Mouse (Mus musculus) ovary, postnatal 14 days (tissue): ENCODE measurements around the gene Tmem80.
A peak's percentile ranks its signal among the peaks of the same experiment; 100 is the strongest.

Experiments used
- DNase-seq: peaks from one replicate; pipeline ENCODE4 v3.0.0; 2022; ENCODE audit warnings: low spot score

Gene Tmem80

GRCm38 (mm10) chr7:141327469-141328372 is at the start of gene Tmem80, which contains the start of gene Deaf1:
TSS of gene Tmem80 (plus strand) at chr7:141327739.
TSS of gene Deaf1 (minus strand) at chr7:141327690.
- peak; percentile 97 for DNase-seq

DNA sequence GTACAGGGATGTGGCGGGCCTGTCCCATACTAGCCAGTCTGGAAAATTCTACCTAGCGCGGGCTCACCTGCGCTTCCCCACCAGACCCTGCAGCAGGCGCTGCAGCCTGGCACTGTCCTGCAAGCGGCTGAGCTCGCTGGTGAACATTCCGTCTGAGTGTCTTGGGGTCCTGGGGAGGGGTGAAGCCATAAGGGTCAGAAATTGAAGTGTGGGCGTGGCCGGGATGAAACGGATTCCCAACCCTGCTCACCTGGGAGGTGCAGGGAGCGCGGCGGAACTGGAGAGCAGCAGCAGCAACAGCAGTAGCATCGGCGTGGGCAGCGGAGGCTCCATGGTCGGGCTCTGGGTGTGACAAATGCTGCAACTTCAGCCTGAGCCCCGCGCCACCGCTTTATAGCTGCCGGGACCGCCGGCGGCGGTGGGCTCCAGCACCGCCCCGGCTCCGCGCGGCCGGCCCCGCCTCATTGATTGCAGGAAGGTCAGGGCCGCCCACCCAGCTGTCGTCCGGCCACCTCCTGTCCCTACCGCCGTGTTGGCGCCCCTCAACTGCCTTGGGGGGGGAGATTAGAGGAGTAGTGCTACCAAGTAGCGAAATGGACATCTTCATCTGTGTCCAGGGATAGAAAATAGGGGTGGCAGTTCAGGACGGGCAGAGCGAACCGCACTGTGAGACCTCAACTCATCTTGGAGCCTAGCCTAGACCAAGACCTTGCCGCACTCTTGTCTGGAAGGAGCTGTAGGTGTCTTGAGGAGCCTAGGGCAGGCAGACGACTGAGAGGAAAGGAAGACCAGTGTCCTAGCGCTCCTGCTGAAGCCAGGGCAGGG is 48.6 kb upstream of the Tmem80 start, which contains the start of gene Sct:
TSS of gene Sct (minus strand) at position 368 of the 825 bp plus-strand sequence.
- DNase-seq, result no peak

- no peak for DNase-seq
Observed at GRCm38 (mm10) chr7:141281442-141281841, 46.1 kb upstream of the Tmem80 start.

- DNase-seq, result no peak
Observed at GRCm38 (mm10) chr7:141282756-141283155, 44.8 kb upstream of the Tmem80 start.

DNA sequence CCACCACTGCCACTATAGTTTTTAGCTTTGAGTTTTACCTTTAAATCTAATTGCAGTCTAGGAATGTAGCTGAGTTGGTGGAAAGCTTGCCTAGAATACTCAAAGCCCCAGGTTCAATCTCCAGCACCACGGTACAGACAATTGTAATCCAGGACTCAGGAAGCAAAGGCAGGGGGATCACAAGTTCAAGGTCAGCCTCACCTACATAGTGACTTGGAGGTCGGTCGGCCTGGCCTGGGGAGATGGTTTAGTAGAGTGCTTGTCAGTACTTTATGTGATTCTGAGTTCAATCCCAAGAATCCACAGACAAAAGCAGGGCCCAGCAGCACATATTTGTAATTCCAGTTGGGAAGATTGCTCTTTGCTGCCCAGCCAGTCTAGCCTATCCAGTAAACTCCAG is 39.5 kb upstream of the Tmem80 start:
- no peak for DNase-seq

DNA sequence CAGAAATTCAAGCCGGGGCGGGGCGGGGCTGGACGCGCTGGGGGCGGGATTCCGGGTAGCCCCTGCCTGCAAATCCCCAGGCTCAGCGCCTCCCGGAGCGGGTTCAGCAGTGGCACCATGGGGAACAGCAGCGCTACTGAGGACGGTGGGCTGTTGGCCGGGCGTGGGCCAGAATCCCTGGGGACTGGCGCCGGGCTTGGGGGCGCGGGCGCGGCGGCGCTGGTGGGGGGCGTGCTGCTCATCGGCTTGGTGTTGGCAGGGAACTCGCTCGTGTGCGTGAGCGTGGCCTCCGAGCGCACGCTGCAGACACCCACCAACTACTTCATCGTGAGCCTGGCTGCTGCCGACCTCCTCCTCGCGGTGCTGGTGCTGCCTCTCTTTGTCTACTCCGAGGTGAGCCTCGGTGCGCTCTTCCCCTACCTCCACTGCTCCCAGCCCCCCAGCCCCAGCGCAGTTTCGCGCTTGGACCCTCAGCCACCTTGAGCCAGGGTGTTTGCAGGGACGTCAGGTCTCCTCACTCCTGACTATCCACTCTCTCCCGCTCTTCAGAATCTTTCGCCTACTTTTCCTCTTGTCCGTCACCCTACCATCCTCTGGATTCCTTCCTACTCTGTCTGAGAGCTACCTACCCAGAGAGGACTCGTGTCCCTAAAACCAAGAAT is 35.5 kb upstream of the Tmem80 start, which contains the start of gene Drd4:
TSS of gene Drd4 (plus strand) at position 86 of the 662 bp plus-strand sequence.
- peak; percentile 29 for DNase-seq

GRCm38 (mm10) chr7:141292583-141293388 is 34.8 kb upstream of the Tmem80 start:
- DNase-seq, result no peak

DNA sequence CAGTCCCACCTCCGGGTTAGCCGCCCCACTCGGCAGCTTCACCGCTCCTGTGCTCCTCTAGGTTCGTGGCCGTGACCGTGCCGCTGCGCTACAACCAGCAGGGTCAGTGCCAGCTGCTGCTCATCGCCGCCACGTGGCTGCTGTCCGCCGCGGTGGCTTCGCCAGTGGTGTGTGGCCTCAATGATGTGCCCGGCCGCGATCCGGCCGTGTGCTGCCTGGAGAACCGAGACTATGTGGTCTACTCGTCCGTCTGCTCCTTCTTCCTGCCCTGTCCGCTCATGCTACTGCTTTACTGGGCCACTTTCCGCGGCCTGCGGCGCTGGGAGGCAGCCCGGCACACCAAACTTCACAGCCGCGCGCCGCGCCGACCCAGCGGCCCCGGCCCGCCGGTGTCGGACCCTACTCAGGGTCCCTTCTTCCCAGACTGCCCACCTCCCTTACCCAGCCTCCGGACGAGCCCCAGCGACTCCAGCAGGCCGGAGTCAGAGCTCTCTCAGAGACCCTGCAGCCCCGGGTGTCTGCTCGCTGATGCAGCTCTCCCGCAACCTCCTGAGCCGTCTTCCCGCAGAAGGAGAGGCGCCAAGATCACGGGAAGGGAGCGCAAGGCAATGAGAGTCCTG is 33.6 kb upstream of the Tmem80 start:
- DNase-seq, result no peak

- DNase-seq, result no peak
Observed at GRCm38 (mm10) chr7:141294479-141294878, 33.1 kb upstream of the Tmem80 start.

- DNase-seq, result no peak
Observed at GRCm38 (mm10) chr7:141297926-141298650, 29.5 kb upstream of the Tmem80 start.

- no peak for DNase-seq
Observed at GRCm38 (mm10) chr7:141299175-141299574, 28.4 kb upstream of the Tmem80 start.

DNA sequence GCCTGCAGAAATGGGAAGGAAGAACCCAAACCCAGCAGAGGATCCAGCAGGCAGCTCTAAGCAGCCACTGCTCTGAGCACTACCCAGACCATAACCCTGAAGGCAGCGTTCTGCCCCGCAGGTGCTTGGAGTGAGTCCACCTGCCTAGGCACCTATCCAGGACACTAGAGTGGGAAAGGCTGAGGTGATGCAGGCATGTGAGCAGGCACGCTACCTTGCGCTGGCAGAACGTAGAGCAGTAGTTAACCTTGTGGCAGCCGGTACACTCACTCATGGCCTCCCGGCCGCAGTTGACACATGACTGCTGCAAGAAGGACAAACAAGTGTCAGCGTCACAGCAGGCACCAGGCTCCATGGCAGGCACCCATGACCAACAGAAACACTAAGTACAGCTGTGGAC is 26.2 kb upstream of the Tmem80 start:
- no peak for DNase-seq

DNA sequence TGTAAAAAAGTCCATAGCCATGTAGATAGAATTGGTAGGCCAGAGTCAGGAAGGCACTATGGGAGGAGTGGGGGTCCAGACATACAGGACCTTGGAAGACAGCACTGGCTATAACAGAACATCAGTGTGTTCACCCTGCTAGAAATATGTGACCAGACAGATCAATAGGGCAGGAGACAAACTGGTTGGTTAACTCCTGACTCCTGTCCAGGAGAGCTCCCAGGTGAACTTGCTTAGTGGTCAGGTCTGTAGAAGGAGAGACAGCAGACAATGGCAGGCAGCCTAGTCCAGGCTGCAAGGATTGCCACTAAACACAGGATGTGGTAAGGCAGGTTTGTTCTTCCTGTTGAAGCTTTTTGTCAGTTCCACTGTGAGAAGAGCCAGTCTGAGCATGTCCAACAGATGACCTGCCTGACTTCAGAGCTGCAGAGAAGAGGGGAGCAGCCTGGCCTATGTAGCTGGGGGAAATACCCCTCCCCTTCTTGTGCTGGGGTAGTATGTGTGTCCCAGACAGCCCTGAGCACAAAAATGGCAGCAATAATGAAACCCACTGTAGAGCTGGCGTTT is 24.8 kb upstream of the Tmem80 start:
- no peak for DNase-seq

- no peak for DNase-seq
Observed at GRCm38 (mm10) chr7:141304537-141304936, 23.0 kb upstream of the Tmem80 start.

DNA sequence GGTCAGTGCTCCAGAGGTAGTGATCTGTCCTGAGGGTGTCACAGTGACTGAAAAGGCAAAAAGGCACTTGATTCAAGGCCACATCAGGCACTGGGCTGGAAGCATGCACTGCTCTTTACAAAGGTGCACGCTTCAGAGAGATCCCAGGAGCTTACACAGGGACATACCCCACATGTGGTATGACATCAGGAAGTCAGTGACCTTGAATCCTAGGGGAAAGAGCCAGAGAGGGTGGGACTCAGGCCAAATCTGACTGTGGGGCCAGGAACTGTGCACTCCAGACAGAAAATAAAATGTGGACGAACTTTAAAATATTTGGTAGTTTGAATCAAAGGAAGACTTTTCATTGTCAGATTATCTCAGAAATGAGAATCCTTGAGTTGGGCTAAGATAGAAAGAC is 13.1 kb upstream of the Tmem80 start:
- DNase-seq, result no peak

DNA sequence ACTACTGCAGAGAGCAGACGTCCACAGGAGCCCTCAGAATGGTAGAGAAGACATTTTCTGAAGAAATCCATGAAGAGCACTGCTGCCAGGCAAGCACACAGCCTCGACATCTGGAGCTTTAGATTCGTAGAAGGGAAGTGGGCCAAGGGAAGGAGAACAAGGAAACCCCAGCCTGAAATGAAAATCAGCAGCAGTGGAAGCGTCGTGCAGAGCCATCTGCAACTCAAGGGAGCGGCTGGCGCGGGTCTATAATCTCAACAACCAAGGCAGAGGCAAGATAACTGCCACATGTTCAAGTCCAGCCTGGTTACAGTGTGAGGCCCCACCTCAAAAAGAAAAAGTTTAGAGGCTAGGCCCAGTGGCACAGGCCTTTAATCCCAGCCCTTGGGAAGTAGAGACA is 12.5 kb upstream of the Tmem80 start:
- no peak for DNase-seq

GRCm38 (mm10) chr7:141315974-141316373 is 11.6 kb upstream of the Tmem80 start:
- DNase-seq, result no peak

DNA sequence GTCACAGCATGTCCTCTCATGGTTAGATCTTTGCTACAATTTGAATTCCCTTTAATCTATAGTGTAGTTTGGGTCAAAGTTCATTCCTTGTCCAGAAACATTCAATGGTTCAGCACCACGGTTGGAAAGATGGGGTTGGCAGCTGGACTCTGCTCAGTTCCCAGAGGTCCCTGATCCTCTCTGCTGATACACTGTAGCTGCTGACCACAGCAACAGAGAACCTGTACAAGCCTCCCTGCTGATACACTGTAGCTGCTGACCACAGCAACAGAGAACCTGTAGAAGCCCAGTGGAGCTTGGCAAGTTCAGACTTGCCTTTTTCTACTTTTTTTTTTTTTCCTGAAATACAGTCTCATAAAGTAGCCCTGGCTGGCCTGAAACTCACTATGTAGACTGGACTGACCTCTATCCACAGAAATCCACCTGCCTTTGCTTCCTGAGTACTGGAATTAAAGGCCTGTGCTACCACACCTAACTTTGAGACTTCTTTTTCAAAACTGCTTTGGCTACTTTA is 9.9 kb upstream of the Tmem80 start:
- DNase-seq, result no peak

DNA sequence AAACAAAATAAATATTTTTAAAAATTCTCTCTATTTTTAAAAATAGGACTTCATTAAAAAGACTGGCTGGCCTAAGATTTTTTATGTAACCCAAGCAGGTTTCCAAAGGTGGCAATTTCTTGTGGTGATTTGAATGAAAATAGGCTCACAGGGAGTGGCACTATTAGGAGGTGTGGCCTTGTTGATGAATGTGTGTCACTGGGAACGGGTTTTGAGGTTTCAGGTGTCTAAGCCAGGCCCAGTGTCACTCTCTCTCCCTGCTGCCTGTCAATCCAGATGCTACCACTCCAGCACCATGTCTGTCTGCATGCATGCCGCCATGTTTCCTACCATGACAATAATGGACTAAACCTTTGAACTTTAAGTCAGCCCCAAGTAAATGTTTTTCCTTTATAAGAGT is 8.1 kb upstream of the Tmem80 start:
- no peak for DNase-seq

- DNase-seq, result no peak
Observed at GRCm38 (mm10) chr7:141324686-141325085, 2.9 kb upstream of the Tmem80 start.
